Mouse (Mus musculus): ENCODE data around the gene 4932438H23Rik. TPM values are rescaled to one million over a fixed set of nuclear protein-coding genes. Genes with fewer than 3 reads are reported as not detected.

The 4932438H23Rik gene
- total and polyA plus RNA-seq, 3 experiments: not detected

- no peak overlapping the region for H3K9ac ChIP-seq (ENCODE audit: control insufficient read depth, low read depth, low read length, poor library complexity, severe bottlenecking)
- no peaks in the 10 kb centered on the region for H3K9me3 ChIP-seq (replicated peaks; ENCODE audit: insufficient read depth, low read length)
- no peaks in the 10 kb centered on the region for H3K79me2 ChIP-seq (ENCODE audit: control insufficient read depth, insufficient read depth, low read length, poor library complexity)
- no peaks in the 10 kb centered on the region for H3K36me3 ChIP-seq (ENCODE audit: control insufficient read depth in 1 of 2, insufficient read depth in 2 of 2, low read length in 2 of 2)
- no peak overlapping the region for H3K4me3 ChIP-seq (ENCODE audit: control insufficient read depth in 1 of 2, insufficient read depth in 1 of 2, low read depth in 2 of 2, low read length in 2 of 2)
- H3K27me3 ChIP-seq (ENCODE audit: control insufficient read depth in 1 of 2, insufficient read depth in 2 of 2, low read length in 2 of 2): no peaks in the 10 kb centered on the region
- H3K4me1 ChIP-seq (ENCODE audit: control insufficient read depth in 1 of 2, insufficient read depth in 2 of 2, low read length in 2 of 2): peaks cover 0 to 7% of the 10 kb centered on the region in 2 experiments; a peak in 2 of 4 replicates
- no peak for TF ChIP-seq CTCF (IDR thresholded peaks at IDR 0.05 in 2 of 3, conservative IDR thresholded peaks at IDR 0.05 in 1 of 3; ENCODE audit: control insufficient read depth in 1 of 3, insufficient read depth in 1 of 3, low read depth in 2 of 3, low read length in 3 of 3, poor library complexity in 1 of 3, severe bottlenecking in 1 of 3)
- TF ChIP-seq MAFK (IDR thresholded peaks at IDR 0.05; ENCODE audit: borderline replicate concordance, low read depth, low read length): peak; percentile 22; the same call in 1 of the 2 replicates
- no peak for DNase-seq (ENCODE audit: low read depth, low spot score)
- H3K27ac ChIP-seq (ENCODE audit: control insufficient read depth, low read depth, low read length): no peak overlapping the region
Measured at GRCm38 (mm10) chr16:91116006-91116405, 21.1 kb upstream of the 4932438H23Rik start.

GRCm38 (mm10) chr16:91110999-91111535 is 16.1 kb upstream of the 4932438H23Rik start:
- no peak for DNase-seq (ENCODE audit: low read depth, low spot score)
- Histone ChIP-seq H3K27ac (ENCODE audit: control insufficient read depth, low read depth, low read length) (no peak overlapping the region), H3K9me3 (replicated peaks; ENCODE audit: insufficient read depth, low read length) (no peaks in the 10 kb centered on the region), H3K27me3 (ENCODE audit: control insufficient read depth in 1 of 2, insufficient read depth in 2 of 2, low read length in 2 of 2) (no peaks in the 10 kb centered on the region), H3K9ac (ENCODE audit: control insufficient read depth, low read depth, low read length, poor library complexity, severe bottlenecking) (no peak overlapping the region), H3K36me3 (ENCODE audit: control insufficient read depth in 1 of 2, insufficient read depth in 2 of 2, low read length in 2 of 2) (no peaks in the 10 kb centered on the region), H3K79me2 (ENCODE audit: control insufficient read depth, insufficient read depth, low read length, poor library complexity) (no peaks in the 10 kb centered on the region), H3K4me3 (ENCODE audit: control insufficient read depth in 1 of 2, insufficient read depth in 1 of 2, low read depth in 2 of 2, low read length in 2 of 2) (no peak overlapping the region), H3K4me1 (ENCODE audit: control insufficient read depth in 1 of 2, insufficient read depth in 2 of 2, low read length in 2 of 2) (no peaks in the 10 kb centered on the region)
- no peak for TF ChIP-seq UBTF (IDR thresholded peaks at IDR 0.05; ENCODE audit: borderline replicate concordance, insufficient read depth, low read depth, low read length)
- no peak for TF ChIP-seq GABPA (IDR thresholded peaks at IDR 0.05; ENCODE audit: low read depth, low read length)
- no peak for TF ChIP-seq SIN3A (IDR thresholded peaks at IDR 0.05; ENCODE audit: low read length)
- no peak for TF ChIP-seq ZMIZ1 (IDR thresholded peaks at IDR 0.05; ENCODE audit: low read depth, low read length)
- TF ChIP-seq MEF2A (IDR thresholded peaks at IDR 0.05; ENCODE audit: extremely low read depth, insufficient replicate concordance, low read depth, low read length, poor library complexity, severe bottlenecking): no peak
- TF ChIP-seq MXI1 (IDR thresholded peaks at IDR 0.05; ENCODE audit: low read depth, low read length): no peak
- TF ChIP-seq EP300 (IDR thresholded peaks at IDR 0.05; ENCODE audit: low read depth in 1 of 2, low read length in 2 of 2): no peak
- no peak for TF ChIP-seq NELFE (IDR thresholded peaks at IDR 0.05; ENCODE audit: low read depth, low read length)
- TF ChIP-seq TBP (IDR thresholded peaks at IDR 0.05; ENCODE audit: low read depth, low read length): no peak
- no peak for TF ChIP-seq MAFK (IDR thresholded peaks at IDR 0.05; ENCODE audit: borderline replicate concordance, low read depth, low read length)

- Histone ChIP-seq H3K9me3 (replicated peaks; ENCODE audit: insufficient read depth, low read length) (no peaks in the 10 kb centered on the region), H3K4me1 (ENCODE audit: control insufficient read depth in 1 of 2, insufficient read depth in 2 of 2, low read length in 2 of 2) (no peaks in the 10 kb centered on the region), H3K27ac (ENCODE audit: control insufficient read depth, low read depth, low read length) (no peak overlapping the region), H3K36me3 (ENCODE audit: control insufficient read depth in 1 of 2, insufficient read depth in 2 of 2, low read length in 2 of 2) (no peaks in the 10 kb centered on the region), H3K79me2 (ENCODE audit: control insufficient read depth, insufficient read depth, low read length, poor library complexity) (no peaks in the 10 kb centered on the region), H3K27me3 (ENCODE audit: control insufficient read depth in 1 of 2, insufficient read depth in 2 of 2, low read length in 2 of 2) (no peaks in the 10 kb centered on the region), H3K4me3 (ENCODE audit: control insufficient read depth in 1 of 2, insufficient read depth in 1 of 2, low read depth in 2 of 2, low read length in 2 of 2) (no peak overlapping the region), H3K9ac (ENCODE audit: control insufficient read depth, low read depth, low read length, poor library complexity, severe bottlenecking) (no peak overlapping the region)
- TF ChIP-seq GATA1 (IDR thresholded peaks at IDR 0.05; ENCODE audit: low read depth, low read length): no peak
- TF ChIP-seq EP300 (IDR thresholded peaks at IDR 0.05; ENCODE audit: low read depth in 1 of 2, low read length in 2 of 2): no peak
- TF ChIP-seq TAL1 (IDR thresholded peaks at IDR 0.05; ENCODE audit: low read length): no peak
- no peak for TF ChIP-seq GABPA (IDR thresholded peaks at IDR 0.05; ENCODE audit: low read depth, low read length)
- no peak for TF ChIP-seq MXI1 (IDR thresholded peaks at IDR 0.05; ENCODE audit: low read depth, low read length)
- no peak for TF ChIP-seq NELFE (IDR thresholded peaks at IDR 0.05; ENCODE audit: low read depth, low read length)
- TF ChIP-seq ZKSCAN1 (IDR thresholded peaks at IDR 0.05; ENCODE audit: low read depth, low read length): no peak
- TF ChIP-seq CTCF (IDR thresholded peaks at IDR 0.05 in 2 of 3, conservative IDR thresholded peaks at IDR 0.05 in 1 of 3; ENCODE audit: control insufficient read depth in 1 of 3, insufficient read depth in 1 of 3, low read depth in 2 of 3, low read length in 3 of 3, poor library complexity in 1 of 3, severe bottlenecking in 1 of 3): no peak
- no peak for TF ChIP-seq TCF12 (IDR thresholded peaks at IDR 0.05; ENCODE audit: low read depth, low read length)
- no peak for TF ChIP-seq TBP (IDR thresholded peaks at IDR 0.05; ENCODE audit: low read depth, low read length)
- DNase-seq (ENCODE audit: low read depth, low spot score): no peak
Measured at GRCm38 (mm10) chr16:91107608-91108007, 12.7 kb upstream of the 4932438H23Rik start.

Measured in MEL (cell line).